Mouse (Mus musculus): ENCODE results near the gene Spryd3. TPM values are rescaled to one million over a fixed set of nuclear protein-coding genes. Genes with fewer than 3 reads are reported as not detected.

Spryd3 gene
- total RNA-seq, 1 experiment, result 34.8 TPM

- Histone ChIP-seq H3K9me3 (ENCODE audit: control insufficient read depth, insufficient read depth, low read depth, low read length) (no peaks in the 10 kb centered on the region), H3K36me3 (ENCODE audit: control insufficient read depth, insufficient read depth, low read length, poor library complexity, severe bottlenecking) (no peaks in the 10 kb centered on the region), H3K4me1 (ENCODE audit: control insufficient read depth in 2 of 2, insufficient read depth in 2 of 2, low read length in 2 of 2, poor library complexity in 1 of 2) (peaks cover 0 to 2% of the 10 kb centered on the region in 2 experiments; a peak in 1 of 4 replicates), H3K27ac (ENCODE audit: insufficient read depth, low read depth, low read length, poor library complexity, severe bottlenecking) (no peak overlapping the region), H3K4me3 (ENCODE audit: insufficient read depth in 1 of 2, low read depth in 1 of 2, low read length in 2 of 2, poor library complexity in 1 of 2, severe bottlenecking in 1 of 2) (no peak overlapping the region), H3K9ac (ENCODE audit: insufficient read depth, low read depth, low read length, poor library complexity, severe bottlenecking) (no peak overlapping the region)
- no peak for TF ChIP-seq ZC3H11A (IDR thresholded peaks at IDR 0.05; ENCODE audit: borderline replicate concordance, low read depth, low read length)
- TF ChIP-seq ZNF384 (IDR thresholded peaks at IDR 0.05; ENCODE audit: low read depth, low read length), result peak; percentile 34; the same call in 1 of the 2 replicates
- peak; percentile 33 for DNase-seq (ENCODE audit: low read depth, low spot score)
- in situ Hi-C loops (cut with MboI; ENCODE audit: low sequenced_read_pairs in 2 of 2, unreplicated experiment in 2 of 2), result no loop called here
Measured at GRCm38 (mm10) chr15:102142914-102143912, 7.2 kb upstream of the Spryd3 start.

GRCm38 (mm10) chr15:102141120-102141519, 5.1 kb upstream of the Spryd3 start:
- Histone ChIP-seq H3K4me1 (ENCODE audit: control insufficient read depth in 2 of 2, insufficient read depth in 2 of 2, low read length in 2 of 2, poor library complexity in 1 of 2) (peaks cover 0 to 4% of the 10 kb centered on the region in 2 experiments; a peak in 1 of 4 replicates), H3K27ac (ENCODE audit: insufficient read depth, low read depth, low read length, poor library complexity, severe bottlenecking) (no peak overlapping the region), H3K9me3 (ENCODE audit: control insufficient read depth, insufficient read depth, low read depth, low read length) (no peaks in the 10 kb centered on the region), H3K9ac (ENCODE audit: insufficient read depth, low read depth, low read length, poor library complexity, severe bottlenecking) (no peak overlapping the region), H3K36me3 (ENCODE audit: control insufficient read depth, insufficient read depth, low read length, poor library complexity, severe bottlenecking) (no peaks in the 10 kb centered on the region), H3K4me3 (ENCODE audit: insufficient read depth in 1 of 2, low read depth in 1 of 2, low read length in 2 of 2, poor library complexity in 1 of 2, severe bottlenecking in 1 of 2) (no peak overlapping the region)
- DNase-seq (ENCODE audit: low read depth, low spot score), result no peak
- no peak for TF ChIP-seq ZC3H11A (IDR thresholded peaks at IDR 0.05; ENCODE audit: borderline replicate concordance, low read depth, low read length)
- no peak for TF ChIP-seq ZNF384 (IDR thresholded peaks at IDR 0.05; ENCODE audit: low read depth, low read length)
- no peak for TF ChIP-seq MAFK (IDR thresholded peaks at IDR 0.05; ENCODE audit: insufficient read depth, low read depth, low read length)
- in situ Hi-C loops (cut with MboI; ENCODE audit: low sequenced_read_pairs in 2 of 2, unreplicated experiment in 2 of 2), result no loop called here

- in situ Hi-C loops (cut with MboI; ENCODE audit: low sequenced_read_pairs in 2 of 2, unreplicated experiment in 2 of 2), result no loop called here
- peaks cover 0 to 2% of the 10 kb centered on the region in 2 experiments; a peak in 1 of 4 replicates for H3K4me1 ChIP-seq (ENCODE audit: control insufficient read depth in 2 of 2, insufficient read depth in 2 of 2, low read length in 2 of 2, poor library complexity in 1 of 2)
- no peaks in the 10 kb centered on the region for H3K9me3 ChIP-seq (ENCODE audit: control insufficient read depth, insufficient read depth, low read depth, low read length)
- no peak overlapping the region for H3K27ac ChIP-seq (ENCODE audit: insufficient read depth, low read depth, low read length, poor library complexity, severe bottlenecking)
- H3K36me3 ChIP-seq (ENCODE audit: control insufficient read depth, insufficient read depth, low read length, poor library complexity, severe bottlenecking), result peaks cover under 1% of the 10 kb centered on the region; the same call in 1 of the 2 replicates
- no peak for TF ChIP-seq ZNF384 (IDR thresholded peaks at IDR 0.05; ENCODE audit: low read depth, low read length)
- no peak for TF ChIP-seq ZC3H11A (IDR thresholded peaks at IDR 0.05; ENCODE audit: borderline replicate concordance, low read depth, low read length)
- TF ChIP-seq HCFC1 (IDR thresholded peaks at IDR 0.05; ENCODE audit: borderline replicate concordance, insufficient read depth, low read length), result no peak
- TF ChIP-seq MAFK (IDR thresholded peaks at IDR 0.05; ENCODE audit: insufficient read depth, low read depth, low read length), result no peak
- no peak for TF ChIP-seq CHD2 (IDR thresholded peaks at IDR 0.05; ENCODE audit: low read depth, low read length)
- DNase-seq (ENCODE audit: low read depth, low spot score), result no peak
- peak overlapping the region; percentile 84 to 87 for H3K4me3 ChIP-seq (ENCODE audit: insufficient read depth in 1 of 2, low read depth in 1 of 2, low read length in 2 of 2, poor library complexity in 1 of 2, severe bottlenecking in 1 of 2)
- H3K9ac ChIP-seq (ENCODE audit: insufficient read depth, low read depth, low read length, poor library complexity, severe bottlenecking), result peak overlapping the region; percentile 79
Measured at GRCm38 (mm10) chr15:102135522-102136128, 409 bp downstream of the Spryd3 start.

DNA sequence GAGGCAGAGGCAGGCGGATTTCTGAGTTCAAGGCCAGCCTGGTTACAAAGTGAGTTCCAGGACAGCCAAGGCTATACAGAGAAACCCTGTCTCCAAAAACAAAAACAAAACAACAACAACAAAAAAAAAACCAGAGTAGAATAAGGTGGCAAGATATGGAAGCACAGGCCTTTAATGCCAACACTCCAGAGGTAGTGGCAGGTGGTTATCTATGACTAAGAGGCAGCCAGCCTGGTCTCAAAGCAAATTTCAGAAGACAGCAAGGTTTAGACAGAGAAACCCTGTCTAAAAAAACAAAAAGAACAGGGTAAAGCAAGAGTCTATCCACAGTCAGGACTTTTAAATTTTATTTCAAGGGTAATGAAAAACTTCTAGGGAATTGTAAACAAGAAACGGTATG, 1.3 kb downstream of the Spryd3 start:
- TF ChIP-seq HCFC1 (IDR thresholded peaks at IDR 0.05; ENCODE audit: borderline replicate concordance, insufficient read depth, low read length) (no peak), MAFK (IDR thresholded peaks at IDR 0.05; ENCODE audit: insufficient read depth, low read depth, low read length) (no peak), ZC3H11A (IDR thresholded peaks at IDR 0.05; ENCODE audit: borderline replicate concordance, low read depth, low read length) (no peak), ZNF384 (IDR thresholded peaks at IDR 0.05; ENCODE audit: low read depth, low read length) (no peak), CHD2 (IDR thresholded peaks at IDR 0.05; ENCODE audit: low read depth, low read length) (no peak)
- H3K4me3 ChIP-seq (ENCODE audit: insufficient read depth in 1 of 2, low read depth in 1 of 2, low read length in 2 of 2, poor library complexity in 1 of 2, severe bottlenecking in 1 of 2), result no peak overlapping the region

More for the DNA sequence above, 1.3 kb downstream of the Spryd3 start:
- Histone ChIP-seq H3K27ac (ENCODE audit: insufficient read depth, low read depth, low read length, poor library complexity, severe bottlenecking) (no peak overlapping the region), H3K9me3 (ENCODE audit: control insufficient read depth, insufficient read depth, low read depth, low read length) (no peaks in the 10 kb centered on the region), H3K9ac (ENCODE audit: insufficient read depth, low read depth, low read length, poor library complexity, severe bottlenecking) (no peak overlapping the region), H3K4me1 (ENCODE audit: control insufficient read depth in 2 of 2, insufficient read depth in 2 of 2, low read length in 2 of 2, poor library complexity in 1 of 2) (peaks cover 0 to 2% of the 10 kb centered on the region in 2 experiments; a peak in 1 of 4 replicates), H3K36me3 (ENCODE audit: control insufficient read depth, insufficient read depth, low read length, poor library complexity, severe bottlenecking) (peaks cover 10% of the 10 kb centered on the region)
- DNase-seq (ENCODE audit: low read depth, low spot score), result no peak
- in situ Hi-C loops (cut with MboI; ENCODE audit: low sequenced_read_pairs in 2 of 2, unreplicated experiment in 2 of 2), result no loop called here

Measured in ES-E14 (cell line).